Mouse (Mus musculus) ovary, postnatal 36 days (tissue): ENCODE results near the gene Ndel1.
A peak's percentile ranks its signal among the peaks of the same experiment; 100 is the strongest.

Source experiments
- DNase-seq: peaks from one replicate; pipeline ENCODE4 v3.0.0; 2022; ENCODE audit warnings: low spot score, mixed read lengths

Ndel1 gene

GRCm38 (mm10) chr11:68892233-68892832 lies 20.7 kb upstream of the Ndel1 start:
- no peak for DNase-seq

- no peak for DNase-seq
Observed at GRCm38 (mm10) chr11:68891823-68892222, 20.2 kb upstream of the Ndel1 start.

GRCm38 (mm10) chr11:68890625-68891024 lies 19.0 kb upstream of the Ndel1 start:
- DNase-seq = no peak

- DNase-seq = no peak
Observed at GRCm38 (mm10) chr11:68888653-68889052, 17.0 kb upstream of the Ndel1 start.

GRCm38 (mm10) chr11:68888253-68888652 lies 16.6 kb upstream of the Ndel1 start, which contains the start of gene Rnf222:
TSS of gene Rnf222 (plus strand) at chr11:68888553.
- DNase-seq = no peak

- DNase-seq = no peak
Observed at GRCm38 (mm10) chr11:68886091-68886490, 14.4 kb upstream of the Ndel1 start.

- no peak for DNase-seq
Observed at GRCm38 (mm10) chr11:68884368-68884767, 12.7 kb upstream of the Ndel1 start.

- DNase-seq = no peak
Observed at GRCm38 (mm10) chr11:68883843-68884242, 12.2 kb upstream of the Ndel1 start.

GRCm38 (mm10) chr11:68882107-68882506 lies 10.4 kb upstream of the Ndel1 start:
- DNase-seq = no peak

- no peak for DNase-seq
Observed at GRCm38 (mm10) chr11:68878811-68879210, 7.2 kb upstream of the Ndel1 start.

- peak; percentile 41 for DNase-seq
Observed at GRCm38 (mm10) chr11:68874841-68875240, 3.2 kb upstream of the Ndel1 start.

GRCm38 (mm10) chr11:68871277-68871676 lies 381 bp downstream of the Ndel1 start:
- DNase-seq = no peak

GRCm38 (mm10) chr11:68864544-68865189 lies 7.0 kb downstream of the Ndel1 start:
- peak; percentile 62 for DNase-seq

- no peak for DNase-seq
Observed at GRCm38 (mm10) chr11:68863631-68864091, 8.0 kb downstream of the Ndel1 start.

GRCm38 (mm10) chr11:68862260-68862659 lies 9.4 kb downstream of the Ndel1 start:
- no peak for DNase-seq

GRCm38 (mm10) chr11:68859943-68860593 lies 11.6 kb downstream of the Ndel1 start:
- no peak for DNase-seq

GRCm38 (mm10) chr11:68857329-68857728 lies 14.3 kb downstream of the Ndel1 start:
- no peak for DNase-seq

GRCm38 (mm10) chr11:68854621-68855020 lies 17.0 kb downstream of the Ndel1 start:
- DNase-seq = no peak

- DNase-seq = peak; percentile 20
Observed at GRCm38 (mm10) chr11:68853611-68854401, 17.9 kb downstream of the Ndel1 start.

- DNase-seq = peak; percentile 100
Observed at GRCm38 (mm10) chr11:68852932-68853409, 18.7 kb downstream of the Ndel1 start.

GRCm38 (mm10) chr11:68852486-68852901 lies 19.2 kb downstream of the Ndel1 start:
- peak; percentile 79 for DNase-seq
